Mouse (Mus musculus): Measurements from ENCODE around the gene Acvr1. TPM values are rescaled to one million over a fixed set of nuclear protein-coding genes. Genes with fewer than 3 reads are reported as not detected.

The Acvr1 gene
- total RNA-seq, 2 experiments from 2014 or later = 12.4 to 16.2 TPM

DNA sequence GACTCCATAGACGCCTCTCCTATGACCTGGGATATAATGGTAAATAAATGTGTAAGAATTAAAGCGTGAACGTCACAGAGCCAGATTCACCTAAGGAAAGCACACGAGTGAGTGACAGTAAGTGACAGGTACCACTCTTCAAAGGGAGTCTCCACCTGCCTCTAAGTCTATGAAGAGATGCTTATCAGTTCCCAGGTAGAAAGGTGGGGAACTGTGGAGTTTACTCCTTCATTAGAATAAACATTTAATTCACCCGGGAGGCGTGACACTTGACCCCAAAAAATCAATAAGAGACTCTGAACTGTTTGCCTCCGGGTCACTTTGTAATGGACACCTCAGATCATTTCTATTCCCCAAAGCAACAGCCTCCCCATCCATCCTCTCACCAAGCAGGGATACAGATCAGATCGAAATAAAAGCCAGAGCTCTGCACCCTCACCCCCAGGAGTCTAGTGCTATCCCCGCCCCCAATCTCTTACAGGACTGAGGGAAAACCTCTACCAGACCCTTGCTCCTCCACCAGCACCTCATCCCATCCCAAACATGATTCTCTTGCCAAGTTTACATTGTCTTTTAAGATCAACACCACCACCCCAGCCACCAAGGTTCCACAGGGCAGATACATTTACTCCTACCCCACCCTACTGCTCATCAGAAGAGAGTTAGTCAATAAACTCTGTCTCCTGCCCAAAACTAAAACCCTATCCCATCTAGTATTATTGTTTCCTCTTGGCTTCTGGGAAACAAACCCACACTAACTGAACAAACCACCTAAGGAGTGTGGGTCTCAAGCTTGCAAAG, 9.7 kb downstream of the Acvr1 start:
- no peak for DNase-seq

DNA sequence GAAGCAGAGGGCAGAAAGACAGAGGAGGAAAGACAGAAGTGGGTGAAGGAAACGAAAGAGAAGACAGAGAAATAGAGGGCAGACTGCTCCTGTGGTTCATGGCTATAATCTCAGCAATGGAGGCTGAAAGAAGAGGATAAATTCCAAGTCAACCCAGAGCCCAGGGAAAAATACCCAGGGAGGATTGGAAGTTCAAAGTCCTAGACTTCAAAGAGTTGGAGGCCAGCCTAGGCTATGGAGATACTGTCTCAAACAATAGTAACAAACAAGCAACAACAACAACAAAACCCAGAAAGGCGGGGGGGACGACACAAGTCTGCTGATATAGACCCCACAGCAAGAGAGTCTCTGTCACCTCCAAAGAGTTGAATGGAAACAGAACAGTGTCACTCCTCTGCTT, 14.7 kb downstream of the Acvr1 start:
- no peak for DNase-seq

DNA sequence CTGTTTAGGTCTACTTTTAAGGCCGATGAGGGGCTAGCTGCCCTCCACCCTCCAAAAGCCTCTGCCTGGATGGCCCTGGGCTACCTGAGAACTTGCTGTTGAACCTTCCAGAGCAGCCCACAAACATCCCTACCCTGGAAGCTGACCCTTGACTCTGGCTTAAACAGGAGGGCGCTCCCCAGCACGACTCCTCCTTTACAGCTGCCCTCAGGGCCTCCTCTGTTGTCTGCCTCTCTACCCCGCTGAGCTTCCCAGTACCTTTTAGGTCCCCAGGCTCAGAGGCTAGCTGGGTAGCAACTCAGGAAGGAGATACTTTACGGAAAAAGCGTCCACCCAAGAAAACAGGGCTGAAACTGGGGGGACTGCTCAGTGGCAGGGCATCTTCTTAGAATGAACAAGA, 15.1 kb downstream of the Acvr1 start:
- DNase-seq = no peak

DNA sequence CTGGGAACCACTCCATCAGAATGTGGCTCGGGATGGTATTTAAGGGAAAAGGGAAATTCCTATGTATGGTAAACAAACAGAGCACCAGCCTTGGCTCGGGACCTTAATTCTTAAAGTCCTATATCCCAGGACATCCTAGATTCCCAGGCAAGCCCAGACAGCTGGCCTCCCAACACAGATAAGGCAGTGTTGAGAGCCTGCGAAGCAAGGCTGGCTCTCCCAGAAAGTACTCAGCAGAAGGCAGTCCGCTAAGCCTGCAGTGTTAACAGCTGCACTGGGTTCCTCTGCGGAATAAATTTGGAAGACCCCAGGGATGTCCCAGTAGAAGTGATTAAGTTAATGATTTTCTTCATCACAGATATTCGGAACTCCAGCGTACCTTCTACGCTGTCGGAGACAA, 16.5 kb downstream of the Acvr1 start:
- no peak for DNase-seq

DNA sequence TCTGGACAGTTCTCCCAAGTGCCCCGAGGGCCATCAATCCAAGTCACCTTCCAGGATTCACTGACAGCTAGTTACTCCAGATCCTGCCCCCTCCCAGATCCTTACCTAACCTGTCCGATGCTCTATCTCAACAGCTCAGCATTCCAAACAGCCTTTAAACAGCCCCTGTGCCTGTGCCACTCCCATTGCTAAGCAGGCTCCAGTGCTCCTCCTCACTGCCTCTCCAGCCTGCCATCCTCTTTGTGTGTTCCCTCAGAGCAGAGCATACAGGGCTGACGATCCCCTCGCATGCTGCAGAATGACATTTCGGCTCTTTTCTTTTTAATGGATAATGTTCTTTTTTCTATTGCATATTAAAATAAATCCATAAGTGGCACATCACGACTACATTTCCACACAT, 17.0 kb downstream of the Acvr1 start:
- no peak for DNase-seq

GRCm38 (mm10) chr2:58548943-58549342, 18.0 kb downstream of the Acvr1 start:
- no peak for DNase-seq

GRCm38 (mm10) chr2:58546264-58546663, 20.7 kb downstream of the Acvr1 start:
- no peak for DNase-seq

DNA sequence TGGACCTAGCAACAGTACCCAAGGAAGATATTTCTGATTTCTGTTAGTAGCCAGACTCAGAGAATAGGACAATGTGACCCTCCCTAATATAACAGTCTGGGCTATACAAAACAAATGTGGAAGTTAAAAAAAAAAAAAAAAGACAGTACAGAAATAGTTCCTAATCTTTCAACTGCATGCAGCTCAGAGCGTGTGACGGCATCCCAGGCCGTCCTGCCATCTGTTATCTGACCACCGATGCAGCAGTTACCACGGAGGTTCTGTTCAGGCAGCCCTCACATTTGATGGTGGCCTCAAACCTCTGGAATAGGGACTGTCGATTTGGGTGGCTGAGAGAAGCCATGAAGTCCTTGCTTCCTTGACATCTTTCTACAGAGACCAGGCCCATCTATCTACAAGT, 22.6 kb downstream of the Acvr1 start:
- no peak for DNase-seq

GRCm38 (mm10) chr2:58543252-58543651, 23.7 kb downstream of the Acvr1 start:
- DNase-seq = no peak

DNA sequence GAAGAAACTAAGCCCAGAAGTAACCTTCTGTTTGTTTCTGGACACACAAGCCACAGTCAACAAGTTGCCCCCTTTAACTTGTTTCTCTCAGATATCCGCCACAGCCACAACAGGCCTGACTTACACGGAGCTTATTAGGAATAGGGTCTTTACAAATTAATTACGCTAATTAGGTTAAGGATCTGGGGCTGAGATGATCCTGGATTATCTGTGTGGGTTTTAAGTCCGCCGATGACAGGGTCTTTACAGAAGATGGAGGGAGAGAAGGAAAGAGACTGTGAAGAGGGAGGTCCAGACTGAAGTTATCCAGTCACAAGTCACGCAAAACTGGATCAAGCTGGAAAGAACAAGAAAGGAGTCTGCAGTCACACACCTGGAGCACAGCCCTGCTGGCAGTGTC, 28.8 kb downstream of the Acvr1 start:
- no peak for DNase-seq

- no peak for DNase-seq
Measured at GRCm38 (mm10) chr2:58536796-58537195, 30.2 kb downstream of the Acvr1 start.

GRCm38 (mm10) chr2:58535233-58535632, 31.7 kb downstream of the Acvr1 start:
- no peak for DNase-seq

GRCm38 (mm10) chr2:58534379-58534778, 32.6 kb downstream of the Acvr1 start:
- no peak for DNase-seq

DNA sequence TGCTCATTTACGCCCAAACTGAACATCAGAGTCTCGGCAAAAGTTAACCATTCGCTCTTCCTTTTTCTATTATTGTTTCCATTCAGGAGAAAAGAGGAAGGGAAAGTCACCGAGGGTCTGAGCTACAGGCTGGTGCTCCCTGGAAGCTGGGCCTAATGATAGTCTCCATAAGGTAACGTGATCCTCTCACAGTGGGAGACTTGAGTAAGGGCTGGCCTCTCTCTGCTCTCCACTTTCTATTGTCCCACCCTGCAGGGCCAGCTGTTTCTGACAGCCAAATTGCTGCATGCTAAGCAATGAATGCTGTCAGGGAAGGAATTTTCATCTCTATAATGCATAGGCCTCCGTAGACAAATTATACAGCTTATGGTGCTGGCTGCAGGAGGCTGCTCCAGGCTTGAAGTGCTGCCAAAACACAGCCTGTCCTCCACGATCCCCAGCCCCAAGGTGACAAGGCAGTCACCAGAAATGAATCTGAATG, 33.4 kb downstream of the Acvr1 start:
- DNase-seq = no peak

DNA sequence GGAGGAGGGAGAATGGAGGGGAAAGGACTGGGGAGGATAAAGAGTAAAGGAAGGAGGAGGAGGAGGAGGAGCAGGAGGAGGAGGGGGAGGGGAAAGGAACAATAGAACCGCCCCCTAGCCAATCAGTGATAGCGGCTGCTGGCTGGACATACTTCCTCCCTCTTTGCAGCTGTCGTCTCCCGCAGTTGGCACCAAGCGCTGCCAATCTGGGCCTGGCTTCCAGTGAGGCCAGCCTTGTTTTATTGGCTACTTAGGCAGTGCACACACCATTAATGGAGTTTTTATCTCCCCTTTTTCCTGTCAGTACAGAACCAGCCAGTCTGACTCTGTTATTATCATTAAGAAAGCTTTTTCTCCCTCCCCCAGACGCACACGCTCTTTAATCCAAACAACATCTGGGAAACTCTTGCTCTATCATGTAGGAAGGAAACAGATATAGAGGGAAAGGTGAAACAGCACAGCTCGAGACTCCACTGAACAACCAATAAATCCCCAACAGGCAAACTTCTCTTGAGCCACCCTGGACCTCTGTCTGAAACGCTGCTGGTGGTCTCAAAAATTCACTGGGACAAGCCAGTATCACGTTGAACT, 34.6 kb downstream of the Acvr1 start:
- peak; percentile 89 for DNase-seq

- no peak for DNase-seq
Measured at GRCm38 (mm10) chr2:58530521-58530920, 36.4 kb downstream of the Acvr1 start.

DNA sequence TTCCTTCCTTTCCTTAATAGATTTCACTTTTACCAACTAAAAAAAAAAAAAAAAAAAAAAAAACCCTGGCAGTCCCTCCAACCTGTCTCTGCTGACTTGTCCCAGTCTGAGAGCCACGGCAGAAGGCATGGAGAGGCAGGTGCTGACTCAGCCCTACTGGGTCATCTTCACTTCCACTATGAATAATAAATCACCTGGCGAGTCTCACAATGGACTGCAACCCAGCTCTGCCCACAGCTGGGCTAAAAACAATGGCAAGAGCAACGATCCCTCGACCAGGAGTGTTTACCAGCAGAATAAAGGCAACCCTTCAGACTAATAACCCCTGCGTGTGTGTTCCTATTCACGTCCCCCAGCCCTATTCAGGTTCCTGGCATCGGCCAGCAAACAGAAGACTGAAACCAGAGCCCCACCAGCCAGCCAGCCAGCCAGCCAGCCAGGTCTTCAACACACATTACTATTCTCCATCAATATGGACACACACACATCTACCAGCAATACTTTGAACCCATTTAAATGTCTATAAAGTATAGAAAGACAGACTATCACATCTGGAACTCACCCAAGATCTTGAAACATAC, 37.0 kb downstream of the Acvr1 start:
- DNase-seq = no peak

GRCm38 (mm10) chr2:58529384-58529783, 37.6 kb downstream of the Acvr1 start:
- no peak for DNase-seq

DNA sequence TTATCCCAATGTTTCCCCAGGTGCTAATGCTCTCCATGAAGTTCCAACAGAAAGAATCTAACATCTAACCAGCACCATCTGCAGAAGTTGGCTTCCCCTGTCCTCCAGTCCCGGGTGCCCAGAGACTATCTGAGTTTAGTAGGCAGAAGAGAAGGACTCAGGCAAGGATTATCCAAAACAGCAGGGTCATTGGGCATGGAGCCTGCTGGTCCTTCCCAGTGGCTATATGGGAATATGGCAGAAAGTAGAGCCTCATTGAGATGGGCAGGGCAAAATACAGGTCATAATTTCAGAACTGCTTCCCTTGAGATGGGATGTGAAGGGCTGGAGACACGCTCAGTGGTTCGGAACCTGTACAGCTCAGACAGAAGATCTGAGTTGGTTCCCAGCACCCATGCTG, 39.2 kb downstream of the Acvr1 start:
- DNase-seq = no peak

GRCm38 (mm10) chr2:58524356-58524755, 42.6 kb downstream of the Acvr1 start:
- no peak for DNase-seq

- no peak for DNase-seq
Measured at GRCm38 (mm10) chr2:58523894-58524293, 43.1 kb downstream of the Acvr1 start.

DNA sequence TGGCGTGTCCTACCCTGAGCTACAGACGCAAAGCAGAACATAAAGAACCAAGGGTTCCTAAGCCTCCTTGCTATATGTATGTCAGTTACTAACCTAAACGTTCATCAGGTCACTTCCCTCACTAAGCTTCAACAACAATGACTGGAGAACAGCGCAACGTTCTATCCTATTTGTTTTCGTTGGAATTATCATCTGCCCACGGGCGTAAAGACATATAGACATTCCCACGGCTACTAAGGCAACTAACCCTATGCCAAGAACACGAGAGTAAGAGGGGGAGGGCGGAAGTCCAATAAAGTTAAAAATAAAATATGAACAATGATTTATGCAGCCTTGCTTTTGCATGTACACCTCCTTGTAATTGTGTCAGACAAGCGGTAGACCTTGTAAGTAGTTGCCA, 43.9 kb downstream of the Acvr1 start:
- no peak for DNase-seq

DNA sequence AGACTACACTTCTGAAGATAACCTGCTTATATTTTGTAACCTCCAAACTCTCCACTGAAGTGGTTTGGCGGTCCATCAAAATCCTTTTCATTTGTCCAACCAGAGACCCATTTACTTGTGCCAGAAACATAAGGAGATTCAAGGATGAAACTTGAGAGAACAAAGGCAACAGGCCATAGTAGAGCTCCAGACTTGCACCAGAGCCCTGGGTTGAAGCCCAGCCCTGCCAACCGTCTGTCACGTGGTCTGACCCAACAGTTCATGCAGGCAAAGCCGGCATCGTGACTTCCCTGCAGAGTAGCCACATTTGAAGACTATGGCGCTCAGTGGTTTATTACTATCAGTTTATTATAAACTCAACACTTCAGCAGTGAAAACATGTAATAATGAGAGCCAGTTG, 45.3 kb downstream of the Acvr1 start:
- DNase-seq = no peak

DNA sequence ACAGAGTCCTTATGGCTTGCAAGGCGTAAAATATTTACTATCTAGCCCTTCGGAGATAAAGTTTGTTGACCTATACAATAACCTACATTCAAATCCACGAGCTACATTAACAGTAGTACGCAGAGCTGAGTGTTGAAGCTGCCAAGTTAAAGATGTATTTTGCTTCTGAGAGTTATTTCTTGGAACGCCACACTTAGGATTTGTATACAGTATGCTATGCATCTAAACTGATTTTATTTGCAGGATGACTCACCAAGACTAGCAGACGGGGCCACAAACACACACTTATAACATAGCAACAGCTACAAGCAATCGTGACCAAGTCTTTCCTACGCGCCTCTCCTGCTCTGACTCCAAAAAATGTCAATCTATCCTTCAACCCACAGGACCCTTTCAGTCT, 46.2 kb downstream of the Acvr1 start:
- no peak for DNase-seq
